Mouse (Mus musculus): ENCODE results near the gene 1700003E16Rik. TPM values are rescaled to one million over a fixed set of nuclear protein-coding genes. Genes with fewer than 3 reads are reported as not detected.

Gene 1700003E16Rik
- total and polyA plus RNA-seq, 3 experiments = 0.15 to 0.50 TPM; not detected in 1

DNA sequence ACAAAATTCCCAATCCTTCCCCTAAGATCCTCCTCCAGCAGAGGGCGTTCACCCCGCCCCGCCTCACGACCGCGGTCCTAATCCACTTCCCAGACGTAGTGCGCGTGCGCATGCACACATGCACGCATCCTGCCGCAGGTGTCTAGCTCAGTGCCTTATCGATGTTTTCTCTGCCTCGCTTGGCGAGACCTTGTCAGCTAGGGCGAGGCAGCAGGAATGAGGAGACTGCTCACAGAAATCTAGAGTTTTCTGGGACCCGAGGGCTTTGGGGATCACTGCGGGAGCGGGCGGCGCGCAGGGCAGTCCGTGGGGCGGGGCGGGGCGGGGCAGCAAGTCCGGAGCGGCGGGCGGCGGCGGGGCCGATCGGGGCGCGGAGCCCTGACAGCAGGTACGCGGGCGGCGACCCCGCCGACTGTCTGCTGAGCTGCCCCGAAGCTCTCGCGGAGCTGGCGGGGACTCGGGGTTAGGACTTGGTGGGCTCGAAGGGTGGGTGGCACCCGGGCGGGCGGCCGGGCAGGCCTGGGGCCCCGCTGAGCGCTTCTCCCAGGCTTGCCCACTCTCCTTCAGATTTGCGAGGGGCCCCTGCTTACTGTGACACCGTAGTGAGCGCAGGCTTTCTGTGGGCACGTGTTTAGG, 9.5 kb downstream of the 1700003E16Rik start, which contains the start of gene Dctn1 (continued):
- TF ChIP-seq MYC (IDR thresholded peaks at IDR 0.05; ENCODE audit: low read depth, low read length) = peak; percentile 80; the same call in 1 of the 2 replicates
- no peak for TF ChIP-seq ETS1 (IDR thresholded peaks at IDR 0.05; ENCODE audit: low read depth, low read length)
- no peak for TF ChIP-seq ZKSCAN1 (IDR thresholded peaks at IDR 0.05; ENCODE audit: low read depth, low read length)
- peak; percentile 60 for TF ChIP-seq NELFE (IDR thresholded peaks at IDR 0.05; ENCODE audit: low read depth, low read length)
- 0 out of 2 replicates have a peak, but pooled peaks have one; percentile 29 for TF ChIP-seq TBP (IDR thresholded peaks at IDR 0.05; ENCODE audit: low read depth, low read length)

DNA sequence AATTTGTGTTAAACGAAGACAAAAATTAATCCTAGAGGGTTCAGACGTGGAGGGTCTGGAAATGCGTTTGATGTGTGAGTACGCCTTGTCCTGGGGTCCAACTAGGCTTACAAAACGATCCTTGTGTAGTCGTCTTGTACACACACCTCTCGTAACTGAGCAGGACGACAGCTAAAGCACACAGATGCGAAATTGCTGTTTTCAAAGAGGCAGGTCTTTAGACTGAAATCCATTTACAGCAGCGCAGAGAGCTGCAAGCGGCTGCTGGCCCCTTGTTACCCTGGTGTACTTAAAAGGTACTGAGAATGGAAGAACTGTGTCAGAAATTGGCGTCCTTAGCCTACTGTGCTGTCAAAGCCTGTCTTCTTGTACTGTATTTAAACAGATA, 10.0 kb downstream of the 1700003E16Rik start:
- Histone ChIP-seq H3K9me3 (replicated peaks; ENCODE audit: insufficient read depth, low read length) (no peaks in the 10 kb centered on the region), H3K4me3 (ENCODE audit: control insufficient read depth in 1 of 2, insufficient read depth in 1 of 2, low read depth in 2 of 2, low read length in 2 of 2) (peak overlapping the region; percentile 79 to 90), H3K4me1 (ENCODE audit: control insufficient read depth in 1 of 2, insufficient read depth in 2 of 2, low read length in 2 of 2) (peaks cover 4 to 8% of the 10 kb centered on the region in 2 experiments; a peak in 3 of 4 replicates), H3K9ac (ENCODE audit: control insufficient read depth, low read depth, low read length, poor library complexity, severe bottlenecking) (peak overlapping the region; percentile 84), H3K27me3 (ENCODE audit: control insufficient read depth in 1 of 2, insufficient read depth in 2 of 2, low read length in 2 of 2) (no peaks in the 10 kb centered on the region), H3K27ac (ENCODE audit: control insufficient read depth, low read depth, low read length) (peak overlapping the region; percentile 20; the same call in 1 of the 2 replicates), H3K36me3 (ENCODE audit: control insufficient read depth in 1 of 2, insufficient read depth in 2 of 2, low read length in 2 of 2) (peaks cover 0 to 9% of the 10 kb centered on the region in 2 experiments; a peak in 2 of 4 replicates), H3K79me2 (ENCODE audit: control insufficient read depth, insufficient read depth, low read length, poor library complexity) (peaks cover 8% of the 10 kb centered on the region)
- no peak for TF ChIP-seq ETS1 (IDR thresholded peaks at IDR 0.05; ENCODE audit: low read depth, low read length)
- no peak for TF ChIP-seq ZMIZ1 (IDR thresholded peaks at IDR 0.05; ENCODE audit: low read depth, low read length)
- TF ChIP-seq RCOR1 (IDR thresholded peaks at IDR 0.05; ENCODE audit: low read depth, low read length) = no peak
- no peak for TF ChIP-seq ELF1 (IDR thresholded peaks at IDR 0.05; ENCODE audit: low read depth, low read length)
- TF ChIP-seq ZNF384 (IDR thresholded peaks at IDR 0.05; ENCODE audit: low read depth, low read length) = no peak
- TF ChIP-seq USF1 (IDR thresholded peaks at IDR 0.05; ENCODE audit: low read depth, low read length) = no peak
- TF ChIP-seq MXI1 (IDR thresholded peaks at IDR 0.05; ENCODE audit: low read depth, low read length) = no peak
- TF ChIP-seq TBP (IDR thresholded peaks at IDR 0.05; ENCODE audit: low read depth, low read length) = no peak
- TF ChIP-seq JUND (IDR thresholded peaks at IDR 0.05; ENCODE audit: low read depth, low read length) = no peak
- TF ChIP-seq TAL1 (IDR thresholded peaks at IDR 0.05; ENCODE audit: low read length) = no peak
- TF ChIP-seq KAT2A (conservative IDR thresholded peaks at IDR 0.05; ENCODE audit: low read depth, low read length) = no peak
- TF ChIP-seq ZC3H11A (IDR thresholded peaks at IDR 0.05; ENCODE audit: low read depth, low read length) = no peak
- peak; percentile 74 for DNase-seq (ENCODE audit: low read depth, low spot score)

DNA sequence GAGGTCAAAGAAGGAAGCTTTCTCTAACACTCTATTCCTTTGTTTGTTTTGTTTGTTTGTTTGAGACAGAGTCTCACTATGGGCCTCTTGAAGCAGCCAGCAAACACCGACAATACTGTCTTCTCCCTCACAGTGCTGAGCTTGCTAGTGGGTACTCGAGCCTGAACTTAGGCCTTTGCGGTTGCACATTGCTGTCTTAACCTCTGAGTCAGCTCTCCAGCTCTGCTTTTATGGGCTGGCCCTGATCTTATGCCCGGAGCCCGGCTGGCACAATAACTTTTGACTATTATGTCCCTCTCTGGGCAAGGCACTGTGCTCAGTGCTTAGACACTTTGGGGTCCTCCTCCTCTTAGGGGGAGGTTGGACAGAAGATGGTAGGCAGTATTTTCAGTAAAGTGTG, 13.7 kb downstream of the 1700003E16Rik start:
- no peaks in the 10 kb centered on the region for H3K27me3 ChIP-seq (ENCODE audit: control insufficient read depth in 1 of 2, insufficient read depth in 2 of 2, low read length in 2 of 2)
- peaks cover 8% of the 10 kb centered on the region for H3K79me2 ChIP-seq (ENCODE audit: control insufficient read depth, insufficient read depth, low read length, poor library complexity)
- no peak for TF ChIP-seq E2F4 (IDR thresholded peaks at IDR 0.05; ENCODE audit: borderline replicate concordance, low read depth, low read length)
- H3K27ac ChIP-seq (ENCODE audit: control insufficient read depth, low read depth, low read length) = no peak overlapping the region
- no peaks in the 10 kb centered on the region for H3K9me3 ChIP-seq (replicated peaks; ENCODE audit: insufficient read depth, low read length)
- peaks cover 0 to 7% of the 10 kb centered on the region in 2 experiments; a peak in 2 of 4 replicates for H3K36me3 ChIP-seq (ENCODE audit: control insufficient read depth in 1 of 2, insufficient read depth in 2 of 2, low read length in 2 of 2)
- DNase-seq (ENCODE audit: low read depth, low spot score) = no peak
- no peak overlapping the region for H3K4me3 ChIP-seq (ENCODE audit: control insufficient read depth in 1 of 2, insufficient read depth in 1 of 2, low read depth in 2 of 2, low read length in 2 of 2)
- peaks cover 4 to 6% of the 10 kb centered on the region in 2 experiments; a peak in 2 of 4 replicates for H3K4me1 ChIP-seq (ENCODE audit: control insufficient read depth in 1 of 2, insufficient read depth in 2 of 2, low read length in 2 of 2)
- no peak overlapping the region for H3K9ac ChIP-seq (ENCODE audit: control insufficient read depth, low read depth, low read length, poor library complexity, severe bottlenecking)
